Mouse (Mus musculus) gastrocnemius, postnatal 36 days (tissue): ENCODE data around the gene Pramef20. TPM values are rescaled to one million over a fixed set of nuclear protein-coding genes. Genes with fewer than 3 reads are reported as not detected.
"Not testable (repeated sequence)": the region's sequence is repeated elsewhere in the genome, so short reads cannot be mapped to it uniquely, and the experiment has no call there.

Experiments used
- DNase-seq, 2 experiments: peaks; one replicate each; pipeline ENCODE4 v3.0.0; 2022
- intact Hi-C: fragments of 180-260 bp; cut with DNase I; formaldehyde crosslinking; loops from one replicate; pipeline ENCODE4 v1.15.1; 2025
- long read RNA-seq, 2 experiments: library from polyadenylated mRNA; stranded (forward); transcript quantifications; one replicate each; pipeline ENCODE4 v2.0.0; 2021
- total RNA-seq, 2 experiments: library from RNA; stranded (reverse); gene quantifications; 2 replicates each; pipeline ENCODE4 v1.2.3; 2021

Pramef20 gene
- total RNA-seq: not detected
- long read RNA-seq, experiment 1: 0 reads
- long read RNA-seq, experiment 2: 0 reads

DNA sequence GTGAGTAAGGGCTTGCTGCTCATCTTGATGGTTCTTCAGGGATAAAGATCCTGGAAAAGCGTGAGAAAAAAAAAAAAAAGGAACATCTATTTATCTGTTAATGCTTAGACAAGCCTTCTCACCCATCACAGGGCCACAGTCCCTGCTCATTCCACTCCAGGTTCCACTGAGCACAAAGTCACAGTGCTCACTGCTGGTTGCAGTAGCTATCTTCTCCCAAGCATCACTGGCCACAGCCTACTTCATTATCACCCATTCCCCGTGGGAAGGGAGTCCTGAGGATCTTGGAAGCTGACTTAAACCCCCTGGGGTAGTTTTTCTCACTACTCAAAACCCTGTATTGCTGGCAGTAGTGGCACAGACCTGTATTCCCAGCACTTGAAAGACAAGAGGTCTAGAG is at the start of gene Pramef20:
TSS of gene Pramef20 (minus strand) at position 23 of the 400 bp plus-strand sequence.
- no peak for DNase-seq
- intact Hi-C loops: no loop called here

DNA sequence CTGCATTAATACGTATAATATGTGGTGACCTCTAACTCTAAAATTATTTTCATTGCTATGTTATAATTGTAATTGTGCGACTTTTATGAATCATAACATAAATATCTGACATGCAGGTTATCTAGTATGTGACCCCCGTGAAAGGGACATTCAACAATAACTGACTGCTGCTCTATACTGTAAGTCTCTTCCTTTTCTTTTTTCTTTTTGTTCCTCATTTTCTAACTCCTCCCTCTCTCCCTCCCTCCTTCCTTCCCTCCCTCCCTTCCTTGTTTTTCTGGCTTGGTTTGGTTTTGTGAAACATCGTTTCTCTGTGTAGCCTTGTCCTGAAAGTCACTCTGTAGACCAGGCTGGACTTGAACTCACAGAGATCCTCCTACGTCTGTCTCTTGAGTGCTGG is 46.9 kb upstream of the Pramef20 start:
- intact Hi-C loops: no loop called here
- no peak for DNase-seq

DNA sequence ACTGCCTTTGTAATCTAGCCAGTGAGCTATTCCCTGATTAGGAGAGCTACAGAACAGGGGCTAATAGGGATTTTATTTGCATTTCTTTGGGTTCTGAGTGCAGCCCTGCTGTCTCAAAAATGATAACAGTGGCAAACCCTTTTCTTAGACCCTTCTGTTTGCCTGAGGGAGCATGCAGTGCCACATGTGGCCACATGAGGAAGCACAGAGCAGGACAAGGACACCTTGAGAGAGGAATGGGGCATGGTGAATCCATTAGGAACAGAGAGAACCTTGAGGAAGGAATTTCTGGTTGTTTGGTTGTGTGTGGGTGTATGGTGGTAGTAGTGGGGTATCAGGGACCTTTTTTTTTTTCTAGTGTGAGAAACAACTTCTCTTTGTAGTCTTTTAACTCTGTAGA is 42.9 kb upstream of the Pramef20 start:
- intact Hi-C loops: no loop called here
- DNase-seq: no peak

DNA sequence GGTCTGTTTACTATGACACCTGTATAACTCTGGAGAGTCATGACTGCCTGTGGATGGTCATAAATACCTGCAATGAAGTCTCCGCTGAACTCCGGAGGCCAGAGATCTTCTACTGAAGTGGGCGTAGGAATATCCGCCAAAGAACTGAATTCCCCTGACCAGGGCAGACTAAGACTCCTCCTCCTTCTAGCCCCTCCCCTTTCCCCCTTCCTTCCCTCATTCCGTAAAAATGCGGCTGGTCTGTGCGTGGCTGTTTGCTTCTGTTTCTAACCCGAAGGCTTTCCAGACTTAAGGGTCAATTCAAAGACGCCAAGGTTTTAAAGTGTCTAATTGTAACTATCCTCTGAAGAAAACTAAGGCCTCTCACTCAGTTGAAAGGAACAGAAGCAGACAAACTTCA is 30.6 kb upstream of the Pramef20 start, which contains the start of gene Pramef12:
TSS of gene Pramef12 (minus strand) at position 175 of the 400 bp plus-strand sequence.
- no peak for DNase-seq
- intact Hi-C loops: no loop called here

DNA sequence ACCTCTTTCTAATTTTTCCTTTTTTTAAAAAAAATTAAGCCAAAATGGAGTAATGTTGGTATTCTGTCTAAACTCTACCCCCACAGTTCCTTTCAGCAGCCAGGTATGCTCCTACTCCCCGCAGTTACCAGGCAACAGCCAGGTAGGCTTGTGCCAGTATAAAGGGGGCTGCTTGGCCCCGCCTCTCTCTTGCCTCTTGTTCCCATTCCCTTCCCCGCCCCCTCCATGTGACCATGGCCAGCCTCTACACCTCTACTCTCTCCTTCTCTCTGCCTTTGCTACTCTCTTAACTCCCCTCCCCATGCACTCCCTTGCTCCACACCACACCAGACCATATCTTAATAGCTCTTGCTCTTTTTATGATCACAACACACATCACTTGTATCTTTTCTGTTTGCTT is 28.5 kb upstream of the Pramef20 start:
- intact Hi-C loops: no loop called here

DNA sequence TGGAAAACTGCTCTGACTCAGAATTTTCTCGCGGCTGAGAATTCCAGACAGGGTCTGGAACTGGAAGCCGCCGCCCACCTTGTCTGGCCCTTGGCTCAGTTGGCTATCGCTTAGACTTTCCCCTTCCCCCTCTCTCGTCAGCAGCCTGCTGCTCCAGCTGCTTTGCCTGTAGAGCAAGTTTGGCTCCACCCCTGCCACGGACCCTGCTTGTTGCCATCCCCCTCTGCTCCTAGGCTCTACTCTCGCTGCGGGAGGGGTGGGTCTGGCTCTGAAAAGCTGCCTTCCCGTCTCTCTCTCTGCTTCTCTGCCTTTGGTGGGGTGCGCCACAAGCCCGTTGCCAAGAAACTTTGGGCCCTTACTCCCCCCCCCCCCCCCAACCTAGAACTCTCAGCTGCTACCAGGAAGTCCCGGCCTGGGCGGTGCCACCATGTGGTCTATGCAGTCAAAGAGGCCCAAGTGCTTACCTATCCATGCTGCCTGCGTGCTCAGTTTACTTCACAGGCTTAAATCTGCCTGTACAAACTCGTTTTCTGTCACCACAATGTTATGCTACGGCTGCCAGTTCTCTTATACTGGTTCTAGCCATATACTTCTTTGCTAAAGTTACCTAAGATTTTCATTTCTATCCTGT is 26.8 kb upstream of the Pramef20 start:
- DNase-seq: peak in 1 of 2 experiments; percentile 6
- intact Hi-C loops: no loop called here

More for the DNA sequence above, 28.5 kb upstream of the Pramef20 start:
- DNase-seq: no peak

DNA sequence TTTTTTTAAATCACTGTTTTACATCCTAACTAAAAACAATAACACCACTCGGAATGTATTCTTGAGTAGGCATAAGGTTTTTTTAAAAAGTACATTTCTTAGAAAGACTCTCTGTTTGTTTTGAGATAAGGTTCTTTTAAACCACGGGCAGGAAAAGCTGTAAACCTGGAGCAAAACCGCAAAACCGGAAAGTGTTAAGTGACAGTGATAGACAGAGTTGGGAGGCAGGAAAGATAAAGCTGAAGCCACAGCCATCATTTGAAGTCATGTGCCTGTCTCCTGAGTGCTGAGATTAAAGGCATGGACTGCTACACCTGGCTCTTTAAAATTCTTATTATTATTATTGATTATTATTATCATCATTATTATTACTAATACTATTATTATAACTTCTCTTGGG is 25.0 kb upstream of the Pramef20 start:
- intact Hi-C loops: no loop called here
- DNase-seq: no peak

DNA sequence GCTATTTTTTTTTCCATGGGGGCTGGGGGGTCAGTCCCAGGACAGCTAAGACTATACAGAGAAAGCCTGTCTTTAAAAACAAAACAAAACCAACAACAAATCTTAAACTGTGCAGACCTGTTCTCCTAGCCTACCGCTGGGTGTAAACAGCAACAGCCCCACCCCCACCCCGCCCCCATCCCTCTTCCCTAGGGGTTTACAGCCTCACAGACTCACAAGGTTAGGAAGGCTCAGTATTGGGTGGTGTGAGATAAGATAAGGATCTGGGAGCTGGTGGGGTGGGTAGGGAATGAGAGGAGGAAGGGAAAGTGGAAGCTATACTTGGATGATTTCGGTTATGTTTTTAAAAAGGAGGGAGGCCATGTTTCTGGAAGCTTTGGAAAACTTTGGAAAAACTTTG is 18.6 kb upstream of the Pramef20 start:
- no peak for DNase-seq
- intact Hi-C loops: no loop called here

DNA sequence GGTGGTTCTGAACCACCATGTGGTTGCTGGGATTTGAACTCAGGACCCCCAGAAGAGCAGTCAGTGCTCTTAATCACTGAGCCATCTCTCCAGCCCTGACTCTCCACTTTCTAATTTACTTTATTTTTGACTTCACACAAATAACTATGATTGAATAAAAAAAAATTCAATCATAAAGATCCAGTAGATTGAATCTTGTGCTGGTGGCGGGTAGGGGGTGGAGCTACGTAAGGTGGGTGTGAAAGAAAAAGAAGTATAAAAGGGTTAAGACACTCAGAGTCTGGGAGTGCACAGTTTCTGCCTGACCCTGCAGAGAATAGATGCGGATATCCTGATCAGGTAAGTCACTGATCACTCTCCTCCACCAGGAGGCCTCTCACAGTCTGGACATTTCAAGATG is 20.1 kb downstream of the Pramef20 start, which contains the start of gene Gm13119:
TSS of gene Gm13119 (plus strand) at position 301 of the 400 bp plus-strand sequence.
- intact Hi-C loops, DNase-seq: not testable (repeated sequence)

DNA sequence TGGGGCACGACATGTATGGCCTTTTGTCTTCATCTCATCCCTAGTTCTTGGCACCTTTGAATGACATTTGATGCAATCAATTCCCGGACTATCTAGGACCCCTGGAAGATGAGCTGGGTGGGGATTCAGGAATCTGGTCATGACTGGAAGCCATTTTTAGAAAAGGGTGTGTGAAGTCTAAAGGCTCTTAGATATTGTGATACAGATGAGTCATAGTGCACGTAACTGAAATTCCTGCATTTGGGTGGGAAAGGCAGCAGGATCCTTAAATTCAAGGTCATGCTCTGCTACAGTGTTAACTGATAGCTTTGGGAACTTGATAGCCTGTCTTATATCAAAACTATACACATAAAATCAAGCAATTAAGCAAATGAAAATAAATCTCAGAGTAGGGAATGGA is 41.9 kb downstream of the Pramef20 start:
- DNase-seq, intact Hi-C loops: not testable (repeated sequence)

DNA sequence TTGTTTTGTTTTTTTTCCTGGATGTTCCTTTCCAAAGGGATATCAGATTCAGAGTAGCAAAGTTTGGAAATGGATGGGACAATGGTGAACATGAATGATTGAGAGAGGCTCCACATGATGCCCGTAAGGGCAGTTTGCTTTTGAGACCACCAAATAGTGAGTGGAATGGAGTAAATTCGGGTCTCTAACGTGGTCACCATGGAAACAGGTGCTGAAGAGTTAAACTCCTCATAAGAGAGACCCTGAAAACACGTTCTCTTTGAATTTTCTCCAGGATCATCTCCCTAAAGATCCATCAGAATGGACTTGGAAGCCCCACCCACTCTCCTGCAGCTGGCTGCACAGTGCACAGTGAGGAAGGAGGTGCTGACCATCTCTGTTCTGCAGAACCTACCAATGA is 47.8 kb downstream of the Pramef20 start, which contains the start of gene Gm13128:
TSS of gene Gm13128 (plus strand) at position 301 of the 400 bp plus-strand sequence.
- DNase-seq, intact Hi-C loops: not testable (repeated sequence)

Other genes with a start within 250 kb of the Pramef20 start
- gene Oog3, start 215.3 kb downstream of the Pramef20 start, total RNA-seq: not detected
- gene Oog2, start 187.2 kb downstream of the Pramef20 start, total RNA-seq: not detected
- gene C87977, start 164.6 kb downstream of the Pramef20 start, total RNA-seq: not detected
- not detected for gene Pramel5, start 97.4 kb downstream of the Pramef20 start, total RNA-seq
- not detected for gene Gm13128, start 47.7 kb downstream of the Pramef20 start, total RNA-seq
- not detected for gene Gm13119, start 20.0 kb downstream of the Pramef20 start, total RNA-seq
- gene Pramef12, start 30.5 kb upstream of the Pramef20 start, total RNA-seq: not detected
- gene 1700012P22Rik, start 60.8 kb upstream of the Pramef20 start, total RNA-seq: not detected
- gene Gm9944, start 75.4 kb upstream of the Pramef20 start, total RNA-seq: not detected
- not detected for gene Aadacl3, start 85.8 kb upstream of the Pramef20 start, total RNA-seq
- gene 9430007A20Rik, start 141.9 kb upstream of the Pramef20 start, total RNA-seq: not detected
- not detected for gene Gm13124, start 187.2 kb upstream of the Pramef20 start, total RNA-seq
- gene Aadacl4, start 235.8 kb upstream of the Pramef20 start, total RNA-seq: not detected